10 mouse cellular contexts compared by ENCODE assay signal in genomic region chr19:57724920-57725319, GRCm38 (mm10).
A peak's percentile ranks its signal among the peaks of the same experiment; 100 is the strongest.
DNase-seq lines count a peak whose midpoint lies in the region.
"Had no signal": no experiment of that assay in that cellular context is flagged by ENCODE, and none has a peak within 500 bp of the region (broad histone marks: within the 10 kb centered on the region; RNA-seq: fewer than 3 reads in every experiment).

No protein-coding gene starts in this region.

- no peak overlapping the region for H3K4me3 ChIP-seq in heart, embryonic 10.5 days
- H3K4me3 ChIP-seq: embryonic facial prominence, embryonic 13.5 days; limb, embryonic 15.5 days had no signal

- no peaks in the 10 kb centered on the region for H3K27me3 ChIP-seq in heart, embryonic 10.5 days (ENCODE audit: insufficient read depth, poor library complexity, severe bottlenecking)
- H3K27me3 ChIP-seq: embryonic facial prominence, embryonic 13.5 days; limb, embryonic 15.5 days had no signal

- no peak overlapping the region for H3K27ac ChIP-seq in heart, embryonic 10.5 days
- H3K27ac ChIP-seq: embryonic facial prominence, embryonic 13.5 days; limb, embryonic 15.5 days had no signal

- WGBS in heart, embryonic 10.5 days: 78% methylated on average over 6 of the region's 6 CpGs

- H3K9me3 ChIP-seq in heart, embryonic 10.5 days: no peaks in the 10 kb centered on the region
- H3K9me3 ChIP-seq: embryonic facial prominence, embryonic 13.5 days; limb, embryonic 15.5 days had no signal

- peaks cover 7% of the 10 kb centered on the region for H3K36me3 ChIP-seq in heart, embryonic 10.5 days

- peak; percentile 16 for DNase-seq in heart, adult 8-10 months (ENCODE audit: low spot score)
- DNase-seq in heart, embryonic 10.5 days (ENCODE audit: low spot score): no peak
- peak; percentile 43 to 57 for DNase-seq in CD8-positive naive resting alpha-beta T cell, adult 2 months (ENCODE audit: low read depth in 2 of 2, low spot score in 2 of 2)
- DNase-seq in adrenal gland, postnatal 36 days: peak; percentile 75 to 85
- peak; percentile 47 for DNase-seq in heart, postnatal 4 days
- DNase-seq in lung, postnatal 36 days: peak; percentile 69
- DNase-seq in testis, postnatal 14 days (ENCODE audit: low spot score): peak; percentile 48
- no peak for DNase-seq in frontal cortex, postnatal 14 days (ENCODE audit: low spot score in 2 of 2)

- H3K4me1 ChIP-seq in heart, embryonic 10.5 days: no peaks in the 10 kb centered on the region
- H3K4me1 ChIP-seq: embryonic facial prominence, embryonic 13.5 days; limb, embryonic 15.5 days had no signal

Comparison
In these comparisons a context has a peak if more than half of its experiments do, and no peak if none do; other contexts are left out.
1. DNase-seq: peak in heart, adult 8-10 months (single experiment), CD8-positive naive resting alpha-beta T cell, adult 2 months (2 of 2), adrenal gland, postnatal 36 days (2 of 2), heart, postnatal 4 days (single experiment), lung, postnatal 36 days (single experiment) and testis, postnatal 14 days (single experiment); none in heart, embryonic 10.5 days (single experiment) and frontal cortex, postnatal 14 days (0 of 2).